Mouse (Mus musculus): ENCODE measurements around the gene Rai1. TPM values are rescaled to one million over a fixed set of nuclear protein-coding genes. Genes with fewer than 3 reads are reported as not detected.

Gene Rai1
- polyA plus RNA-seq, 1 experiment: 24.9 TPM

GRCm38 (mm10) chr11:60205026-60205425, 100.2 kb downstream of the Rai1 start:
- Histone ChIP-seq H3K79me3 (ENCODE audit: low read depth) (peaks cover 30% of the 10 kb centered on the region), H3K27me3 (ENCODE audit: control insufficient read depth, insufficient read depth, insufficient read length) (no peaks in the 10 kb centered on the region), H3ac (ENCODE audit: control insufficient read depth, insufficient read length, low read depth) (no peak overlapping the region), H3K36me3 (ENCODE audit: control insufficient read depth, insufficient read depth) (peaks cover 56% of the 10 kb centered on the region), H3K79me2 (ENCODE audit: control insufficient read depth, insufficient read depth) (peaks cover 41% of the 10 kb centered on the region), H3K4me3 (ENCODE audit: insufficient read depth, poor library complexity, severe bottlenecking) (no peak overlapping the region)
- TF ChIP-seq CEBPB (IDR thresholded peaks at IDR 0.05; ENCODE audit: low read depth): no peak
- no peak for TF ChIP-seq MYOG (IDR thresholded peaks at IDR 0.05; ENCODE audit: control insufficient read depth, extremely low read depth, insufficient read length)
- TF ChIP-seq MYOD1 (IDR thresholded peaks at IDR 0.05; ENCODE audit: control insufficient read depth, insufficient read length, low read depth): no peak
- no peak for TF ChIP-seq CTCF (IDR thresholded peaks at IDR 0.05; ENCODE audit: control insufficient read depth, insufficient read depth, insufficient read length)
- TF ChIP-seq USF1 (IDR thresholded peaks at IDR 0.05; ENCODE audit: low read depth): no peak
- no peak for TF ChIP-seq FOSL1 (IDR thresholded peaks at IDR 0.05; ENCODE audit: insufficient read depth, low read length, poor library complexity, severe bottlenecking)
- no peak for TF ChIP-seq MAX (IDR thresholded peaks at IDR 0.05)

- Histone ChIP-seq H3K27me3 (ENCODE audit: control insufficient read depth, insufficient read depth, insufficient read length) (no peaks in the 10 kb centered on the region), H3ac (ENCODE audit: control insufficient read depth, insufficient read length, low read depth) (no peak overlapping the region), H3K79me2 (ENCODE audit: control insufficient read depth, insufficient read depth) (peaks cover 53% of the 10 kb centered on the region), H3K4me3 (ENCODE audit: insufficient read depth, poor library complexity, severe bottlenecking) (no peak overlapping the region), H3K36me3 (ENCODE audit: control insufficient read depth, insufficient read depth) (peaks cover 48% of the 10 kb centered on the region), H3K79me3 (ENCODE audit: low read depth) (peaks cover 34% of the 10 kb centered on the region)
- no peak for TF ChIP-seq CEBPB (IDR thresholded peaks at IDR 0.05; ENCODE audit: low read depth)
- no peak for TF ChIP-seq MYOG (IDR thresholded peaks at IDR 0.05; ENCODE audit: control insufficient read depth, extremely low read depth, insufficient read length)
- TF ChIP-seq MYOD1 (IDR thresholded peaks at IDR 0.05; ENCODE audit: control insufficient read depth, insufficient read length, low read depth): no peak
- no peak for TF ChIP-seq MAX (IDR thresholded peaks at IDR 0.05)
- no peak for TF ChIP-seq USF1 (IDR thresholded peaks at IDR 0.05; ENCODE audit: low read depth)
- TF ChIP-seq CTCF (IDR thresholded peaks at IDR 0.05; ENCODE audit: control insufficient read depth, insufficient read depth, insufficient read length): no peak
- TF ChIP-seq FOSL1 (IDR thresholded peaks at IDR 0.05; ENCODE audit: insufficient read depth, low read length, poor library complexity, severe bottlenecking): no peak
Measured at GRCm38 (mm10) chr11:60206207-60206606, 101.4 kb downstream of the Rai1 start.

GRCm38 (mm10) chr11:60208201-60208600, 103.4 kb downstream of the Rai1 start:
- peaks cover 73% of the 10 kb centered on the region for H3K79me2 ChIP-seq (ENCODE audit: control insufficient read depth, insufficient read depth)
- no peak overlapping the region for H3ac ChIP-seq (ENCODE audit: control insufficient read depth, insufficient read length, low read depth)
- peaks cover 37% of the 10 kb centered on the region for H3K36me3 ChIP-seq (ENCODE audit: control insufficient read depth, insufficient read depth)
- H3K27me3 ChIP-seq (ENCODE audit: control insufficient read depth, insufficient read depth, insufficient read length): no peaks in the 10 kb centered on the region
- H3K79me3 ChIP-seq (ENCODE audit: low read depth): peaks cover 38% of the 10 kb centered on the region
- no peak overlapping the region for H3K4me3 ChIP-seq (ENCODE audit: insufficient read depth, poor library complexity, severe bottlenecking)
- no peak for TF ChIP-seq CEBPB (IDR thresholded peaks at IDR 0.05; ENCODE audit: low read depth)
- TF ChIP-seq USF1 (IDR thresholded peaks at IDR 0.05; ENCODE audit: low read depth): no peak
- no peak for TF ChIP-seq MYOG (IDR thresholded peaks at IDR 0.05; ENCODE audit: control insufficient read depth, extremely low read depth, insufficient read length)
- TF ChIP-seq FOSL1 (IDR thresholded peaks at IDR 0.05; ENCODE audit: insufficient read depth, low read length, poor library complexity, severe bottlenecking): no peak
- no peak for TF ChIP-seq MAX (IDR thresholded peaks at IDR 0.05)
- no peak for TF ChIP-seq MYOD1 (IDR thresholded peaks at IDR 0.05; ENCODE audit: control insufficient read depth, insufficient read length, low read depth)
- TF ChIP-seq CTCF (IDR thresholded peaks at IDR 0.05; ENCODE audit: control insufficient read depth, insufficient read depth, insufficient read length): no peak

- H3K79me2 ChIP-seq (ENCODE audit: control insufficient read depth, insufficient read depth): peaks cover 78% of the 10 kb centered on the region
- H3K4me3 ChIP-seq (ENCODE audit: insufficient read depth, poor library complexity, severe bottlenecking): no peak overlapping the region
- H3K27me3 ChIP-seq (ENCODE audit: control insufficient read depth, insufficient read depth, insufficient read length): no peaks in the 10 kb centered on the region
- H3K79me3 ChIP-seq (ENCODE audit: low read depth): peaks cover 38% of the 10 kb centered on the region
- no peak for TF ChIP-seq CTCF (IDR thresholded peaks at IDR 0.05; ENCODE audit: control insufficient read depth, insufficient read depth, insufficient read length)
- TF ChIP-seq MYOG (IDR thresholded peaks at IDR 0.05; ENCODE audit: control insufficient read depth, extremely low read depth, insufficient read length): no peak
- no peak for TF ChIP-seq MAX (IDR thresholded peaks at IDR 0.05)
- TF ChIP-seq FOSL1 (IDR thresholded peaks at IDR 0.05; ENCODE audit: insufficient read depth, low read length, poor library complexity, severe bottlenecking): no peak
- TF ChIP-seq CEBPB (IDR thresholded peaks at IDR 0.05; ENCODE audit: low read depth): no peak
- TF ChIP-seq MYOD1 (IDR thresholded peaks at IDR 0.05; ENCODE audit: control insufficient read depth, insufficient read length, low read depth): no peak
- no peak for TF ChIP-seq USF1 (IDR thresholded peaks at IDR 0.05; ENCODE audit: low read depth)
- H3ac ChIP-seq (ENCODE audit: control insufficient read depth, insufficient read length, low read depth): no peak overlapping the region
- H3K36me3 ChIP-seq (ENCODE audit: control insufficient read depth, insufficient read depth): peaks cover 37% of the 10 kb centered on the region
Measured at GRCm38 (mm10) chr11:60208712-60209111, 103.9 kb downstream of the Rai1 start.

- TF ChIP-seq CEBPB (IDR thresholded peaks at IDR 0.05; ENCODE audit: low read depth) (no peak), MYOG (IDR thresholded peaks at IDR 0.05; ENCODE audit: control insufficient read depth, extremely low read depth, insufficient read length) (no peak), USF1 (IDR thresholded peaks at IDR 0.05; ENCODE audit: low read depth) (no peak), MAX (IDR thresholded peaks at IDR 0.05) (no peak), FOSL1 (IDR thresholded peaks at IDR 0.05; ENCODE audit: insufficient read depth, low read length, poor library complexity, severe bottlenecking) (no peak), MYOD1 (IDR thresholded peaks at IDR 0.05; ENCODE audit: control insufficient read depth, insufficient read length, low read depth) (no peak), CTCF (IDR thresholded peaks at IDR 0.05; ENCODE audit: control insufficient read depth, insufficient read depth, insufficient read length) (no peak)
- Histone ChIP-seq H3K79me3 (ENCODE audit: low read depth) (peaks cover 41% of the 10 kb centered on the region), H3K36me3 (ENCODE audit: control insufficient read depth, insufficient read depth) (peaks cover 31% of the 10 kb centered on the region), H3K79me2 (ENCODE audit: control insufficient read depth, insufficient read depth) (peaks cover 84% of the 10 kb centered on the region), H3K27me3 (ENCODE audit: control insufficient read depth, insufficient read depth, insufficient read length) (no peaks in the 10 kb centered on the region), H3ac (ENCODE audit: control insufficient read depth, insufficient read length, low read depth) (peak overlapping the region; percentile 13), H3K4me3 (ENCODE audit: insufficient read depth, poor library complexity, severe bottlenecking) (peak overlapping the region; percentile 34)
Measured at GRCm38 (mm10) chr11:60209217-60209932, 104.6 kb downstream of the Rai1 start.
